Mouse (Mus musculus) macrophage (primary cell): ENCODE measurements around the gene Rap1gap2. TPM values are rescaled to one million over a fixed set of nuclear protein-coding genes. Genes with fewer than 3 reads are reported as not detected.

Experiments
- H3K27ac ChIP-seq: fragments of 350-480 bp; formaldehyde crosslinking; 2 replicates; pipeline ENCODE4 v1.9.0; 2021
- H3K36me3 ChIP-seq: fragments of 350-480 bp; formaldehyde crosslinking; 2 replicates; pipeline ENCODE4 v1.9.0; 2021; ENCODE audit errors: inconsistent target
- H3K4me3 ChIP-seq: fragments of 350-480 bp; formaldehyde crosslinking; 2 replicates; pipeline ENCODE4 v1.9.0; 2021; ENCODE audit errors: inconsistent target
- H3K79me2 ChIP-seq: fragments of 350-480 bp; formaldehyde crosslinking; 2 replicates; pipeline ENCODE4 v1.9.0; 2021; ENCODE audit errors: inconsistent target
- WGBS: methylation state at CpG from one replicate; pipeline ENCODE4 v1.1.7; 2026; ENCODE audit warnings: inconsistent platforms; ENCODE audit not compliant: missing documents; 5-methylcytosine and 5-hydroxymethylcytosine counted together
- polyA plus RNA-seq: library from polyadenylated mRNA; stranded (reverse); fragments of 250-400 nt; gene quantifications from 3 replicates; pipeline ENCODE4 v1.2.4, GENCODE M21; 2018; ENCODE audit warnings: inconsistent platforms

Rap1gap2 gene
- polyA plus RNA-seq, 1 experiment from 2014 or later: 0.37 TPM

DNA sequence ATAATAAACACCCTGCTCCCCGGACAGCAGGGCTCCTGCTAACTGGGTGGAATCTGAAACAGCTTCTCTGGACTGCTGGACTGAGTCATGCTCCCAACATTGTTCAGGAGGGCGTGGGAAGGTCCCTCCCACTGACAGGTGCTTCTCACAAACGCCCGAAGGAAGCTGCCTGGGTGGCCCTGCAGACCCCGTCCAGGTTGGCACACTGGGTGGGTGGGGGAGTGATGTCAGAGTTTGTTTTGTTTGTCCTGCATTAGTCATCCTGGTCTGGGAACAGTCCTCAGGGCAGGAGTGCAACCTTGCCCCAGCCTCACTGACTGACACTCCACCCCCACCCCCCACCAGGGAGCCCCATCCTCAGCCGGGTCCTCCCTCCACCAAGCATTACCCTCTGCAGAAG is 171.5 kb downstream of the Rap1gap2 start:
- H3K27ac ChIP-seq: no peak overlapping the region
- no peaks in the 10 kb centered on the region for H3K79me2 ChIP-seq
- 79% methylated on average over 6 of the region's 6 CpGs for WGBS
- H3K4me3 ChIP-seq: no peak overlapping the region
- no peaks in the 10 kb centered on the region for H3K36me3 ChIP-seq

DNA sequence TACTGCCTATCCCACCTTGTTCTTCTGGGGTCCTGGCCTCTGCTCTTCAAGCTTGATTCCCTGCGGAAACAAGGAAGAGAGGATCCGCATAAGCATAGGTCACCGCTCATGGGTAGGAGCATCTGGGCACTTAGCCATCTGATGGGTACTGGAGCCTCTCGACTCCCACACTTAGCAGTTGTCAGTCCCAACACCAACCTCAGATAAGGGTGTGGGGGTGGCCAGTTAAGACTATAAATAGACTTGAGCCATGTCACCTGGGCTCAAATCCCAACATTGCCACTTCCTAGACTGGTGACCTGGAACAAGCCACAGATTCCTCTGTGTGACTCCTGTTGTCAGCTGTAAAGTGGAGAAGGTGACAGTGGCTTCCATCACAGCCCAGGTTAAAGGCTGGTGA is 172.5 kb downstream of the Rap1gap2 start:
- Histone ChIP-seq H3K4me3 (no peak overlapping the region), H3K27ac (no peak overlapping the region), H3K36me3 (no peaks in the 10 kb centered on the region), H3K79me2 (no peaks in the 10 kb centered on the region)
- WGBS: 91% methylated on average over 4 of the region's 4 CpGs

DNA sequence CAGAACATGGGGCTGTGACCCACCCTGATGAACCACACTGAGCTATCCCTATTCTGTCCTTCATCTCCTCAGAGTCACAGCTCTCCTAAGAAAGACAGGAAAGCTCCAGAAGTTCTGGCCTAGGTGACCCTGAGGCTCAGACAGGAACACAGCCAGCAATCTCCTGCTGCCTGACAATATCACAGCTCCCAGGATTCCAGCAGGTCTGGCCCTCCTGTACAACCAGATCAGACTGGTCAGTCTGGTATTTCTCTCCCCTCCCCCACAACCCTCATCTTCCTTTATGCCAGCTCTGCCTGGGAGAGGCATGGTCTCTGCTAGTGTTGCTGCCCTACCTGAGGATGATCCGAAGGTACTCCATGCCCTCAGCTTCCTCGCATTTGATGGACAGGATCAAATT is 175.3 kb downstream of the Rap1gap2 start:
- no peak overlapping the region for H3K4me3 ChIP-seq
- 100% methylated on average over 2 of the region's 2 CpGs for WGBS
- H3K27ac ChIP-seq: no peak overlapping the region
- H3K79me2 ChIP-seq: no peaks in the 10 kb centered on the region
- H3K36me3 ChIP-seq: no peaks in the 10 kb centered on the region

DNA sequence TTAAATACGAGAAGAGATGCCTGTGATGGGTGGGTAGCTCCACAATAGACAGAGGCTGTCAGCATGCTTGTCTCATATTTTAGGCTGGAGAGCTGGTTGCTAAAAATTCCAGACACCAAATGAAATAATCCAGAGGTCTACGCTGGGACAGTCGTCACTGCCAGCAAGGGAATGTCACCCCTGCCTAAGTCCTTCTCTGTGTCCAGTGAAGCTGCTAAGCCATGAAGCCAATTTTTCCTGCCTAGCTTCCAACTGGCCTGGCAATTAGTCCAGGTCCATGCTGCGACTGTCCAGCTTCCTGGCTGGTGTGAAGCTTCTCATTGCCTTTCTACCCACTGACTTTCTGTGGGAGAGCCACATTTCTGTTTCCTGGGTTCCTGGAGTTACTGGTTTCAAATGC is 177.7 kb downstream of the Rap1gap2 start:
- WGBS: 95% methylated on average over 4 of the region's 4 CpGs
- Histone ChIP-seq H3K36me3 (no peaks in the 10 kb centered on the region), H3K4me3 (no peak overlapping the region), H3K79me2 (no peaks in the 10 kb centered on the region), H3K27ac (no peak overlapping the region)

DNA sequence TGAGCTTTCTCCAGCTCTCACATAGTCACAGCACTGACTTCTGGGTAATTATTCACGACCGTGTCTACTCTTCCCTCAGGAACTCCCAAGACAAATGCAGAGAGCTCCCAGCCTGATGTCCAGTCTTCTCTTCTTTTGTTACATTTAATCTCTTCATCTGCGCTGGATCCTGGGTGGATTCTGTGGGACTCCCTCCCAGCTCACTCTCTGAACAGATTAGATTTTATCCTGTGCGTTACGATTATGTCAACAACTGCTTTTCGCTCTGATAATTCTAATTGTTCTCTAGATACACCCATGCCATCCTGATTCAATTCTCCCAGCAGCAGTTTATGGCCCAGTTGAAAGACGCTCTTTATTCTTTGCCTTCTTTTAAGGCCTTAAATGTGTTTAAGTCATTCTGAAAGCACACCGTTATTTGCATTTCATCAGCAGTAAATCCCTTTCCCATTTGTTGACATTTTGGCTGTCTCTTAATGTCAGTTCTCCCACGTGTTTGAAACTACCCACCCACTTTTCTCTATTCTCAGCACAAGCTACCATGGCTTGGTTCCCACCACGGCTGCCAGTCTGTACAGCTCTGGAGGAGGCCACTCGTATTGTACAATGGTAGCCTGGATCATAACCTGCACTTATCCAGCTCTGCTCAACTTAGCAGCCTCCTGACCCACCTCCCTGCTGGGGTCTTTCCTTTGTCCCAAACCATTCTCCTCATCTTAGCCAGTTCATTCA is 180.8 kb downstream of the Rap1gap2 start:
- Histone ChIP-seq H3K27ac (no peak overlapping the region), H3K4me3 (no peak overlapping the region), H3K36me3 (no peaks in the 10 kb centered on the region), H3K79me2 (no peaks in the 10 kb centered on the region)
- 84% methylated on average over 11 of the region's 11 CpGs for WGBS

DNA sequence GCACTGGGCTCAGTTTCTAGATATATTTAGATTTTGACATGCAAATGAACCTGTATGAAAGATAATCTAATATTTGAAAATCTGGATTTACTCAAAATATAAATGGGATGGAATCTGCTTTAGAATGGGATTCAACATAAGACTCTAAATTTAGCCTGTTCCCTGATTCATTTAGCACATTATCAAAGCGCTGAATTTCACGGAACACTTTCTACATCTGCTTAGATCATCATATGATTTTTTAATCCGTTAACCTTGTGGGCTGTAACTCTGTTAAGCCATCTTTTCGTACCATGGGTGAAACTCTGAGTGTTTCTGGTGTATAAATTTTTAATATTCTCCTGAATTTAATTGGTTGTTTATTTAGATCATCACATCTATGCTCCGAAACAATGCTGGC is 184.4 kb downstream of the Rap1gap2 start:
- Histone ChIP-seq H3K27ac (no peak overlapping the region), H3K36me3 (no peaks in the 10 kb centered on the region), H3K4me3 (no peak overlapping the region), H3K79me2 (no peaks in the 10 kb centered on the region)
- WGBS: 100% methylated on average over 5 of the region's 5 CpGs

DNA sequence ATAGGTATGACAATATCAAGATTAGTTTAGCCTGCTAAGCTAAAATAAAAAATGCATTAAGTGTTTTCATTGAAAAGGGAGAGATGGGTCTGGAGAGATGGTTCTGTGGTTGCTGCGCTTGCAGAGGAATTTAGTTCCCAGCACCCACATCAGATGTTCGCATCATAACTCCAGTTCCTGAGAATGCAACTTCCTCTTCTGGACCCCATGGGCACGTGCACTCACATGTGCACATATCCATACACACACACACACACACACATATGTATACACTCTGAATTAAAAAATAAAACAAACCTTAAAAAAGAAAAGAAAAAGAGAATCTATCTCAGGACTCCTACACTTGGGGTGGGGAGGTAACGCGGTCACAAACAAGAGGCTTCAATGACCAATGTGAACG is 188.7 kb downstream of the Rap1gap2 start:
- 82% methylated on average over 6 of the region's 6 CpGs for WGBS
- no peaks in the 10 kb centered on the region for H3K36me3 ChIP-seq
- no peak overlapping the region for H3K4me3 ChIP-seq
- no peak overlapping the region for H3K27ac ChIP-seq
- H3K79me2 ChIP-seq: no peaks in the 10 kb centered on the region

DNA sequence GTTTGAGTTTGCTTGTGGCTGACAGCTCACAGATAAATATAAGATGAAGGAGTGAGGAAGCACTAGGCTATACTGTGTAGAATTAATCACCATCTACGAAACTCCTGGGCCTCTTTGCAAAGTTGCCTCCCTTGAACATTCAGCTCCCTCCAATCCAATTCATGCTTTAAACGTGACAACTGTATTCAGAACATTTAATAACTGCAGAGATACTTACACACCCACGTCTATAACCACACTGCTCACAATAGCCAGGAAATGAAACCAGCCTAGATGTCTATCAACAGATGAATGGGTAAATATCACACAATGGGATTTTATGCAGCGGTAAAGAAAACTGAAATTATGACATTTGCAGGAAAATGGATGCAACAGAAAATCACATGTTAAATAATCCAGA is 189.6 kb downstream of the Rap1gap2 start:
- 76% methylated on average over 4 of the region's 4 CpGs for WGBS
- H3K36me3 ChIP-seq: no peaks in the 10 kb centered on the region
- no peaks in the 10 kb centered on the region for H3K79me2 ChIP-seq
- no peak overlapping the region for H3K4me3 ChIP-seq
- H3K27ac ChIP-seq: no peak overlapping the region

DNA sequence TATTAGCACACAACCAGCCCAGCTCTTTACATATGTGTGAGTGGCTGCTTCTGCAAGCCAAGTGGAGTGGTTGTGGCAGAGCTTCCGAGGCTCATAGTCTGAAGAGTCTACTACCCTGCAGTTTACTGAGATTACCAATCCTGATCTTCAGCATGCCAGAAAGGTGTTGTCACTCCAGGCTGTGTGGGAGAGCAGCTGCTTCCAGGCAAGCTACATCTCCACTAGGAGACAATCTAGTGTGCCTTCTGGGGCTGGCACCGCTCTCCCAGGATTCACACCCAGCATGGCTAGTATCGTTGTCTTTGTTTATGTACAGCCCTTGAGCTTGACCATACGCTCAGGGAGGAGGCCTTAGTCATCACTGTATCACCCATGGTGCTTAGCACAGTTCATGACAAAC is 191.1 kb downstream of the Rap1gap2 start:
- Histone ChIP-seq H3K4me3 (no peak overlapping the region), H3K27ac (no peak overlapping the region), H3K79me2 (no peaks in the 10 kb centered on the region), H3K36me3 (no peaks in the 10 kb centered on the region)
- 90% methylated on average over 4 of the region's 4 CpGs for WGBS

DNA sequence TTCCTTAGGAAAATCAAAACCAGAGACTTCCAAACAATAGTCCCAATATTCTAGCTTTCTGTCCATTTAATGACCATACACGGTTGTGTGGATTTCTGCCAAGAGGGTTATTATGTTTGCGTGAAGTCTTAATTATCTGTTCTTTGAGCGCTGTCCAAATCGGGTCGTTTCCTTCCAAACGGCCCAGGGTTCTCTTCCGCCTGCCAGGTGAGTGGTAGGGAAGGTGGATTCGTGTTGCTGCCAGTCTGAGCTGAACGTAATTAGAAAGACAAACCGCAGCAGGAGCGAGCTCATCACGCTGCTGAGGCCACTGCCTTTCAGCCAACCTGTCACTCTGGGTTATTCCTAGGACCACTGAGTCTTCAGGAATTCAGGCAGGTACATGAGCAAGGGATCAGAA is 195.0 kb downstream of the Rap1gap2 start:
- H3K36me3 ChIP-seq: no peaks in the 10 kb centered on the region
- no peak overlapping the region for H3K4me3 ChIP-seq
- no peaks in the 10 kb centered on the region for H3K79me2 ChIP-seq
- H3K27ac ChIP-seq: no peak overlapping the region
- WGBS: 92% methylated on average over 12 of the region's 12 CpGs

DNA sequence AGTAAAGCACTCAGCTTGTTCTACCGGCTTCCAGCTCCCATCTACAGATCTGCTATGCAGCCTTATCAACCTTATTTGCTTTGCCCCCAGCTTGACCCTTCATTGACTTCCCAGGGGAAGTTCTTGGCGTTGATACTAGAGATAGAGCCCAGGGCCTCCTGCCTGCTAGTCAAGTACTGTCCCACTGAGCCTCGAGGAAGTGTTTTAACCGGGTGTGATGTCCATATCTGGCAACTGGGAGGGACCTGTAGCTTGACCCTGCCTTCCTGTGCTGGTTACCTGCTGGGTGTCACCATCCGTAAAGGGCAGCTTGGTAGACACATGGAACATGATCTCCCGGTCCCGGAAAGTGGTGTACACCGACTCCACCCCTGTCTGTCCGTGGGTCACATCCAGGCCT is 196.6 kb downstream of the Rap1gap2 start:
- H3K79me2 ChIP-seq: no peaks in the 10 kb centered on the region
- WGBS: 77% methylated on average over 9 of the region's 9 CpGs
- no peaks in the 10 kb centered on the region for H3K36me3 ChIP-seq
- H3K4me3 ChIP-seq: no peak overlapping the region
- no peak overlapping the region for H3K27ac ChIP-seq

DNA sequence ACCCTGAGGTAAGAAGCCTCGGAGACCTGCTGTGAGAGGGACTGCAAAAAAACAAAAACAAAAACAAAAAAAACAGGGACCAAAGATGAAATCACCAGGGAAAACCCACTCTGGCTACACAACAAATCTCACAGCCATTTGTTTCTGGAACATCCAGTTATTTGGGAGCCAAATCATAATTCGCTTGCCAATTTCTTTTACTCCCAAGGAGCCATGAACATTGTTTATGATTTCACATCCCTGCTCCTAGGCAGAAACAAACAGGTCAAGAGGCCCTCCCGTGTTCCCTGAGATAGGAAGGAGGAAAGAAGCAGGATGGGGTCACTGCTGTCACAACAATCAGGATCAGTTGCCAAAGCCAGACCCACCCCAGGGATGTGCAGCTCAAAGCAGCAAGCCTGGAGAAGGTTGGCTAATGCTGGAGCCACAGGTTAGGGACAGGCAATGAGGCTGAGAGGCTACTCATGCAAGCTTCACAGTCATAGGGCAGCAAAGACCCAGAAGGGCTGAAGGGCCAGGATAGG is 197.2 kb downstream of the Rap1gap2 start:
- H3K27ac ChIP-seq: no peak overlapping the region
- no peak overlapping the region for H3K4me3 ChIP-seq
- no peaks in the 10 kb centered on the region for H3K36me3 ChIP-seq
- 92% methylated on average over 3 of the region's 3 CpGs for WGBS
- H3K79me2 ChIP-seq: no peaks in the 10 kb centered on the region

DNA sequence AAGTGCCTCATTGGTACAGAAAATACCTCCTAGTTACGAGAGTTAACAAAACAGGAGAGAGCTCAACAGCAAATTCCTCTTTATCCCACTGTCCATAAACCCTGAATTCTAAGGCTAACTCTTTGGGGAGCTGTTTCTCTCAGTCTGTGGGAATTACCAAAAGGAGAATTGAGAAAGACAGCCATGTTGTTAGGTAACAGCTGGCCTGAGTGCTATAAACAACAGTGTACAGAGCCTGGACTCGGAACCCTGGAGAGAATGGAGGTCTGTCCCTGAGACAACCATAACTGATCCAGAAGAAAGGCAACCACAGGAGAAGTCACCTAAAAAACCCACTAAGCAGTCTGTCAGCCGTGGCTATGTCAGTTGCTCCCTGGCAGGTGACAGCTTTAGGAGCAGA is 198.3 kb downstream of the Rap1gap2 start:
- 94% methylated on average over 3 of the region's 3 CpGs for WGBS

DNA sequence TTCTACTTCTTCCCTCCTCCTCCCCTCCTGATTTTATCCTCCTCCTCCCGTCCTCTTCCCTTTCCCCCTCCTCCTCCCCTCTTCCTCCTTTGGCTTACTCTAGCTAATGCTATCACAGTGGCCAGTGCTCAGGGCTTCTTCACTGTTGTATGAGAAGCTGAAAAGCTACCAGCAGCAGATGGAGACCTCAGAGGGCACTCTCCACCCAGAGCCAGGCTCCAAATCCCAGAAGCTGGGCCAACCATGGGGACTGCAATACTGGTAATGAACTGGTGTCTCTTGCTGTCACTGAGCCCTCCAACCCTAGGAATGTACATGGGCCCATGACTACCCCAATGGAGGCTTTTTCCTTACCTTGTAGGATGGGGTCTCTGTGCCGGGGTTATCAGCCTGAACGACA is 198.8 kb downstream of the Rap1gap2 start:
- Histone ChIP-seq H3K79me2 (no peaks in the 10 kb centered on the region), H3K4me3 (no peak overlapping the region), H3K27ac (no peak overlapping the region), H3K36me3 (no peaks in the 10 kb centered on the region)
- 81% methylated on average over 3 of the region's 3 CpGs for WGBS

More for the DNA sequence above, 198.3 kb downstream of the Rap1gap2 start:
- Histone ChIP-seq H3K4me3 (no peak overlapping the region), H3K36me3 (no peaks in the 10 kb centered on the region), H3K79me2 (no peaks in the 10 kb centered on the region), H3K27ac (no peak overlapping the region)

DNA sequence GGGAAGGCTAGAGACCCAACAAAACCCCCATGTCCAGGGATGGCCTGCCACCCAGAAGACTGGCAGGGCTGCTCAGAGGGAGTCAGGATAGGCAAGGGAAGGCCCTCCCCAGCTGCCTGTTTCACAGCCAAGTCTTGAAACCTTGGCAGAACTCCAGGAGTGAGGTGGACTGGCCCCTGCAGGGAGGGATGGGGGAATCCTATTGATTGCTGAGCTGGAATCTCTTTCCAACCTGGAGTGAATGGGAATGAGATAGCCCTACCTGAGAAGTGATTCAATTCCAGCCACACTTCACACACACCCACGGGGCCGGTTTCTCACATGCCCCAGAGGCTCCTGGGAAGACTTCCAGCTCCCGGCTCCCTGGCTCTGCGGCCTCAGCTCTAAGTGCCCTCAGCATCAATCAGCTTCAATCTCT is 200.9 kb downstream of the Rap1gap2 start:
- Histone ChIP-seq H3K79me2 (no peaks in the 10 kb centered on the region), H3K27ac (no peak overlapping the region), H3K36me3 (no peaks in the 10 kb centered on the region), H3K4me3 (no peak overlapping the region)
- 94% methylated on average over 4 of the region's 4 CpGs for WGBS

DNA sequence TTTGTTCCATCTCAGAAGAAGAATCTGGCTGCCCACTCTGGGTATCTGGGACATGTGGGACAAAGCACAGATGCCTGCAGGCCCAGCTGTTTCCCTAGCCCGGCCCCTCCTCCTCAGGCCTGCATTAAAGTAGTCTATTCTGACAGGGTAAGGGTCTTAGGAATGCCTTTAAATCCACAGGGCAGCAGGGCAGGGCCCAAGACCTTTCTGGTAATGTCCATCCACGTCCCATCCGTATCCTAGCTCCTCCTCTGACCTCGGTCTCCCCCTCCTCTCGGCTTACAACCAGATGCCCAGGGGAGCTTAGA is 201.3 kb downstream of the Rap1gap2 start:
- Histone ChIP-seq H3K36me3 (no peaks in the 10 kb centered on the region), H3K79me2 (no peaks in the 10 kb centered on the region), H3K4me3 (no peak overlapping the region), H3K27ac (no peak overlapping the region)
- WGBS: 90% methylated on average over 5 of the region's 5 CpGs
